Mouse (Mus musculus): ENCODE measurements at regions not wholly inside any gene's neighbourhood (a gene's known extent, or its start where the extent isn't known, plus 50 kb on each side); places are given as distances from the start of the nearest gene placed in this dataset.

DNA sequence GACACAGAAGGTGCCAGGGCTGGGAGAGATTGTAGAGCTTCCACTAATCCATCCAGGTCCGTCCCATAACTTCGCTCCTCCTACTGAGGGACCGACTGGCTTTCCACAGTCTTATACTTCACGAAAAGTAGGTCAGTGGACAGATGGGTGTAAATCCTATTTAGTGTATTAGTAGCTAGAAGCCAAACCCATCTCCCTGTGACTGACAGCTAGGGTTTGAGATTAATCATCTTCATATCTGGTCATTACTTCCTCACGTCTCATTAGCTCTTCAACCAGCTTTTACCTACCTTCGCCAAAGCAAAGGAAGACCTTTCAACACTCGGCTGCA lies 60.4 kb upstream of the Scaf11 start:
- DNase-seq (ENCODE audit: low spot score) = no peak

DNA sequence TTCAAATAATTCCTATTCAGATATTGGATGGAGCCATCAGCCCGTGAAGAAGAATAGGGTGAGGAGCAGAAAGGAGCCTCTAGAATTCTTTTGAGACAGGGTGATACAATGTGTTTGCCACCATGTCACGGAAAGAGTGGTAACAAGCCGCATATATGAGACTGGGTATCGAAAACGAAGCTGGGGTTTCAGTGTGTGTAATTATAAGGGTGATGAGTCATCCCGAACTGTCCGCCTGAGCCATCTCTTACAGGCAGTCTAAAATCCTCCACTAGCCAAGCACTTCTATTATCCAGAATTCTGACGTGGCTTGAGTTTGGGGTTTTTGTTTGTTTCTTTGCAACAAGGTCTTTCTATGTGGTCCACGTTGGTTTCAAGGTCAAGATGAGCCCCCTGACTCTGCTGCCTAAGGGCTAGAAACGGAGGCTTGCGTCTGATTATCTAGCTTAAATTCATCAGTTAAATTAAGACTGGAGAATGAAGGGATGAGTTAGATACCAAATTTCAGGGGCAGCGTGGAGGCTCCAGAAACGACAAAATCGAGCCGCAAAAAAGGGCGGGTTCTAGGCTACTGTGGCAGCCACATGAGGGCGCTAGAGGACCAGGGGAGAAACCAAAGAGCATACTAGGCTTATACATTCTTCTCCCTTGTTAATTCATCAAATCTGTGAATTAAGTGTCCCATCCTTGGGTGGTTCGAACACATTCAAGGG lies 59.9 kb upstream of the Scaf11 start:
- DNase-seq (ENCODE audit: low spot score) = peak; percentile 44

DNA sequence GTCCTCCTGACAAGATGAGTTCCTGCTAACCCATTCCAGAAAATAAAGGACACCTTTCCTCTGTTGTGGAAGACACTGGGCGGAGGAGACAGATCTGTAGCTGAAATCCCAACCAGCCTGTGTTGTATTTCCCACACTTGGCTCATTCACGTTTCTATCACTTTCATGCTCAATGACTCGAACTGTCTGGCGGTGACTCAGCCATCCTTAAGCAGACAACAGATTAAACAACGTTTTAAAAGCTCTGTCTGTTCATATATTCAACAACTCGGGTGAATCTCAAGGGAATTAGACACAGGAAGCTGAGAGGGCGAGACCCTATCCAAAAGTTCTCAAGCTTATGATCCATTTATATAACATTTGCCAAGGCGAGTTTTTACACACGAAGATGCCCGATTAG lies 57.5 kb upstream of the Scaf11 start:
- DNase-seq (ENCODE audit: low spot score) = no peak

DNA sequence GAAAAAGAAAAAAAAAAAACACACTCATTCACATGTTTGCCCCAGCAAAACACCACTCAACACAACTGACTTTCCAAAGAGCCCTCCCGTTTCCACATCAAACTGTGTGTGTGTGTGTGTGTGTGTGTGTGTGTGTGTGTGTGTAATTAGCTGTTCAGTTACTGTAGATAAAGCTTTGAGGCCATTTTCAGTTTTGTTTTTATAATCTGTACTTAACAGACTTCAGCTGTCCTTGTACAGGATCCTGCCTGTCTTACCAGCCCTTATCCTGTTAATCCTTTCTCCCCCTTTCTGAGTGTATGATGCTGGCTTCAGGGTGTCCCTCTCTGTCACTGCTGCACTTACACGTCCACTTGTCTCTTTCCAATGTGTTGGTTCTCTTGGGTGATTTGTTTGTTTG lies 55.0 kb upstream of the Scaf11 start:
- DNase-seq (ENCODE audit: low spot score) = no peak

DNA sequence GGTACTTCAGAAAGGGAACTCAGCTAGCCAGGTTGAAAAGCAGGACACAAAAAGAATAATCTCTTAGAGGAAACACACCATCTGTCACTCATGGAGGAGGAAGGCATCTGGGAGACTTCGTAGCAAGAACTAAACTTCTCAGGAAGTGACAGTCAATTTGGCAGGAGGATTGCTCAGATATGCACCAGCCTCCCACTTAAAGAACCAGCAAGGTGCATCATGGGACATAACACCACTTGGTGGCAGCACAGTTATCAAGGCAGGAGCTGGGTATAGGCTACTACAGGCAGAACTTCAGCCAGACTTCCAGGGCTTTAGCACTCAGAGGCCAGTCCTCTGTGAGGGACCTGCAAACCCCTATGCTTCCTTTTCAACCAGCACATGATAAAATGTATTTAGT lies 52.0 kb upstream of the Scaf11 start:
- DNase-seq (ENCODE audit: low spot score) = no peak
